In genomic region chr16:43388389-43388788, GRCm38 (mm10) we compare ENCODE assay signal across 8 mouse cellular contexts.
"Had no signal": no experiment of that assay in that cellular context is flagged by ENCODE, and none has a peak within 500 bp of the region (broad histone marks: within the 10 kb centered on the region; RNA-seq: fewer than 3 reads in every experiment).

No protein-coding gene starts in this region.

- DNase-seq: liver, postnatal 0 days; lung, adult 2 months; lung, postnatal 14 days; lung, postnatal 36 days; right cerebral cortex, postnatal 25 days; thymus, adult 2 months; thymus, postnatal 25 days; thymus, postnatal 4 days had no signal
